Mouse (Mus musculus): ENCODE measurements at regions not wholly inside any gene's neighbourhood (a gene's known extent, or its start where the extent isn't known, plus 50 kb on each side); places are given as distances from the start of the nearest gene placed in this dataset.

DNA sequence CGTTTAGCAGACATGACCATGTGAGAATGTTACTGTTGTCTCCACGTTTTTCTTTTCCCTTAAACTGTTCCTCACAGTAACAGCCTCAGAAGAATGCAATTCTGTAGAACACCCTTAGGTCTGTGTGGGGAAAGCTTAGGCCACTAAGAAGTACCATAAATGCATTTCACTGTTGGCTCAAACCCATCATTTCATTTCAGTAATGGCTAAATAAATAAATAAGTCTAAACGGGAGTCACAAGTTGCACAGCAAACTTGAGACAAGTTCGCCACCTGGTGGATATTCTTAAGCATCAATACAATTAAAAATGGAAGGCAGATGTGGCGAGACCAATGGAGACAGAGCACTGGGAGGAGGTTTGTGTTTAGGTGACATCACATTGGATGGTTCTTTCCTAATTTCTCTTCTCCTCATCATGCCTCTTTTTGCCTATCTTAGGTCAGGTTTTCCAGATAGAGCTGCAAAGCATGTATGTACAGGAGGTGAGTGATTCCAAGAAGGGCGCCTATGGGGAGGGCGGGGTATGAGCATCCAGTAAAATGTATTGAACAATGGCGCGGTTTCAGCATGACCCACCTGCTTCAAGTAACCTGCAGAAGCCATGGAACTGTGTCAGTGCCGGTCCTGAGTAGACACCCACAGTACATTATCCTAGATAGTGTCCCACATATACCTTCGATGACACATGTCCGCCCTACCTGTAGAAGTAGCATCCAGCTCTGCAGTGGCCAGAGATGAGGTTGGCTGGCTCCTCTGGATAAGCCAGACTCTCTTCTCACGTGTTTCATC is 128.8 kb upstream of the Car8 start:
- TF ChIP-seq EP300 (IDR thresholded peaks at IDR 0.05; ENCODE audit: insufficient read depth, low read depth, low read length): no peak
- peak; percentile 81 for TF ChIP-seq CTCF (IDR thresholded peaks at IDR 0.05)
- no peak for TF ChIP-seq POLR2A (IDR thresholded peaks at IDR 0.05; ENCODE audit: insufficient read depth, low read depth, low read length)

All from heart, adult 2 months (tissue).